Mouse (Mus musculus) forebrain, embryonic 14.5 days (tissue): ENCODE data around the gene Tesc. TPM values are rescaled to one million over a fixed set of nuclear protein-coding genes. Genes with fewer than 3 reads are reported as not detected.

Experiments
- ATAC-seq: fragments of 200-750 bp; cut with Nextera tagmentation; 2 replicates; pipeline ENCODE4 v1.8.0; 2017; ENCODE audit warnings: mild to moderate bottlenecking, moderate library complexity
- DNase-seq: peaks from one replicate; pipeline ENCODE4 v3.0.0-alpha.2; 2015; ENCODE audit warnings: low spot score
- H3K27ac ChIP-seq: fragments of 300-500 bp; sonication (generic); 2 replicates; pipeline ENCODE4 v1.5.1; 2014; ENCODE audit warnings: low read depth, mild to moderate bottlenecking, control low read depth, low read length, moderate library complexity
- H3K27me3 ChIP-seq: fragments of 300-500 bp; sonication (generic); replicated peaks from 2 replicates; pipeline ENCODE4 v1.6.1; 2014; ENCODE audit warnings: low read length, control low read depth, mixed read lengths; ENCODE audit not compliant: control insufficient read depth, insufficient read depth
- H3K36me3 ChIP-seq: fragments of 300-500 bp; sonication (generic); 2 replicates; pipeline ENCODE4 v1.6.1; 2014; ENCODE audit warnings: low read length, control low read depth; ENCODE audit not compliant: control insufficient read depth, insufficient read depth
- H3K4me1 ChIP-seq: fragments of 300-500 bp; sonication (generic); 2 replicates; pipeline ENCODE4 v1.6.1; 2014; ENCODE audit warnings: antibody characterized with exemption, low read length, control low read depth; ENCODE audit not compliant: control insufficient read depth, insufficient read depth
- H3K4me2 ChIP-seq: fragments of 300-500 bp; sonication (generic); 2 replicates; pipeline ENCODE4 v1.6.1; 2014; ENCODE audit warnings: mild to moderate bottlenecking, control low read depth, low read length
- H3K4me3 ChIP-seq: fragments of 300-500 bp; sonication (generic); 2 replicates; pipeline ENCODE4 v1.5.1; 2014; ENCODE audit warnings: low read depth, low read length, control low read depth
- H3K9ac ChIP-seq: fragments of 300-500 bp; sonication (generic); 2 replicates; pipeline ENCODE4 v1.6.1; 2014; ENCODE audit warnings: mild to moderate bottlenecking, low read length, control low read depth, moderate library complexity
- H3K9me3 ChIP-seq: fragments of 300-500 bp; sonication (generic); replicated peaks from 2 replicates; pipeline ENCODE4 v1.6.1; 2016; ENCODE audit warnings: low read length, control low read depth, mixed read lengths; ENCODE audit not compliant: control insufficient read depth
- WGBS: fragments of 180-500 bp; shearing (Covaris S2); extraction: QIAGEN DNeasy Blood & Tissue Kit; methylation state at CpG from one replicate; pipeline ENCODE4 v1.1.7; 2014; 5-methylcytosine and 5-hydroxymethylcytosine counted together
- polyA plus RNA-seq: library from polyadenylated mRNA; unstranded; fragments of >200 nt; fragmentation: Nextera tagmentation; extraction: Ambion mirVana; gene quantifications from 2 replicates; pipeline ENCODE4 v1.2.1, GENCODE M21; 2014

Tesc gene
- polyA plus RNA-seq, 1 experiment from 2014 or later, result 8.0 TPM

DNA sequence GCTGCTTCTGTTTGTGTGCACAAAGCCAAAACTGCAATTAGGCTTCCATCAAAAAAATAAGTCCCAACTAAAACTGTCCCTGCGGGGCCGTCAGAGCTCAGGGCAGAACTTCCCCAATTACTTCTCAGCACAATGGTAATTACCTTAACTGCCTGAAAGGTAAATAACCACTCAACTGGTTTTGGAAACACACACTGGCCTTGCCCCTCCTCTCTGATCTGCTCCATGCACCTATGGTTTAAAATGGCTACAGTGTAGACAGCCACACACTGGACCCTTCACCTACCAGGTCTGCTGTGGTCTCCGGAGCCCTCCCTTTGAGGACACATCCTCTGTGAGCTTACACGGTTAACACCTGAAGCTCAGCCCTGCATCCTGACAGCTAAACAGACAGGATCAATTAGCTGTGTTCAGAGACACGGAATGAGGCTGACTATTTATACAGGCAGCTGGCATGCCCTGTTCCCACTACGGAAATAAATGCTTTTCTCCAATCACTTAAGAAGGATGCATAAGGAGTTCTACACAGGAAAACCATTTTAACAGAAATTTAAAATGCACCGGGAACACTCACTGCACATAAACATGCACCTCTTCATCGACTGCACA lies 72.4 kb downstream of the Tesc start:
- Histone ChIP-seq H3K27ac (peak overlapping the region; percentile 44; the same call in 1 of the 2 replicates), H3K9me3 (no peaks in the 10 kb centered on the region), H3K27me3 (no peaks in the 10 kb centered on the region), H3K4me3 (no peak overlapping the region), H3K4me2 (no peak overlapping the region), H3K4me1 (peaks cover 22% of the 10 kb centered on the region), H3K9ac (peak overlapping the region; percentile 8; the same call in 1 of the 2 replicates), H3K36me3 (peaks cover 7% of the 10 kb centered on the region; the same call in 1 of the 2 replicates)
- ATAC-seq (peak; percentile 40), DNase-seq (no peak)
- 46% methylated on average over 8 of the region's 8 CpGs for WGBS

- Histone ChIP-seq H3K4me2 (no peak overlapping the region), H3K27me3 (no peaks in the 10 kb centered on the region), H3K4me3 (no peak overlapping the region), H3K36me3 (peaks cover 22% of the 10 kb centered on the region), H3K4me1 (peaks cover 31% of the 10 kb centered on the region), H3K27ac (no peak overlapping the region), H3K9me3 (no peaks in the 10 kb centered on the region), H3K9ac (no peak overlapping the region)
- DNase-seq (no peak), ATAC-seq (no peak)
- 88% methylated on average over 8 of the region's 8 CpGs for WGBS
Observed at GRCm38 (mm10) chr5:118105536-118105935, 78.0 kb downstream of the Tesc start.

GRCm38 (mm10) chr5:118106667-118107066 lies 79.1 kb downstream of the Tesc start:
- Histone ChIP-seq H3K27me3 (no peaks in the 10 kb centered on the region), H3K9me3 (no peaks in the 10 kb centered on the region), H3K9ac (no peak overlapping the region), H3K4me3 (no peak overlapping the region), H3K4me1 (peaks cover 26% of the 10 kb centered on the region), H3K27ac (no peak overlapping the region; the same call in 1 of the 2 replicates), H3K36me3 (peaks cover 31% of the 10 kb centered on the region), H3K4me2 (no peak overlapping the region)
- WGBS, result 83% methylated on average over 10 of the region's 10 CpGs
- ATAC-seq (no peak), DNase-seq (no peak)

DNA sequence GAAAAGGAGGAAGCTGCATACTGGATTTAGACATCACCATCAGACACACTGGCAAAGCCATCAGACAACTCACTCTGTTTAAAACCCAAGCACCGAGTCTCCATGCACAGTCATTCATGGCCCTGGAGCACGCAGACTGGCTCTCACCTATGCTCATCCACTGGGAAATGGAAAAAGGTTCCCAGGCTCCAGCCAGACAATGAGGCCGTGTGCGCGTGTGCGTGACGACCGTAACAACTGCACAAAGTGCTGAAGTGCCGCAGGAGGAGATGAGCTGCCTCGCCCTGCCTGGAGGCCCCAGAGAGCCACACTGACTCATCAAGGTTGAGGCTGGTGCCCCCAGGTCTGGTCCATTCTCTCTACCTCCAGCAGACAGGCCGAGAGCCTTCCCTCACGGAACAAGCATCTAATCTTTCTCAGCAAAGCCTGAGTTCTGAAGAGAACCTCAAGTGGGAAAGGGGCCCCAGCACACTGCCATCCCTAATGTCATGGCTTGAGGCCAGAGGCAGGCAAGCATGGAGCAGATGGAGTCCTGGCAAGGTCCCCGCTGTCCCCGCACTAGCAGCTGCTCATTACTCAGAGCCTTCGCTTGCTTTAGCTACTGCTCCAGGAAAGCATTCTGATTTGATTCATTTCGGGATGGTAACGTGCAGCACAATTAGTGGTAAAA lies 80.7 kb downstream of the Tesc start:
- no peak overlapping the region for H3K4me3 ChIP-seq
- no peaks in the 10 kb centered on the region for H3K9me3 ChIP-seq
- peak overlapping the region; percentile 24; the same call in 1 of the 2 replicates for H3K4me2 ChIP-seq
- peak overlapping the region; percentile 17; the same call in 1 of the 2 replicates for H3K9ac ChIP-seq
- H3K36me3 ChIP-seq, result peaks cover 33% of the 10 kb centered on the region
- peak overlapping the region; percentile 89 for H3K27ac ChIP-seq
- no peaks in the 10 kb centered on the region for H3K27me3 ChIP-seq
- peak; percentile 89 for DNase-seq
- H3K4me1 ChIP-seq, result peaks cover 29% of the 10 kb centered on the region
- WGBS, result 47% methylated on average over 17 of the region's 17 CpGs
- peak; percentile 86 for ATAC-seq

GRCm38 (mm10) chr5:118108794-118109440 lies 81.4 kb downstream of the Tesc start:
- no peaks in the 10 kb centered on the region for H3K27me3 ChIP-seq
- H3K4me3 ChIP-seq, result no peak overlapping the region
- ATAC-seq (peak; percentile 50), DNase-seq (no peak)
- H3K36me3 ChIP-seq, result peaks cover 33% of the 10 kb centered on the region
- 62% methylated on average over 7 of the region's 7 CpGs for WGBS
- H3K9me3 ChIP-seq, result no peaks in the 10 kb centered on the region
- peak overlapping the region; percentile 89 for H3K27ac ChIP-seq
- H3K4me2 ChIP-seq, result peak overlapping the region; percentile 24; the same call in 1 of the 2 replicates
- peak overlapping the region; percentile 17; the same call in 1 of the 2 replicates for H3K9ac ChIP-seq
- peaks cover 30% of the 10 kb centered on the region for H3K4me1 ChIP-seq

Other genes starting within 250 kb of the Tesc start
- 3.0 and 4.3 TPM in 2 replicates for gene Nos1, start 246.7 kb upstream of the Tesc start, polyA plus RNA-seq
- 109 and 147 TPM in 2 replicates for gene Fbxo21, start 51.0 kb upstream of the Tesc start, polyA plus RNA-seq
- 17.1 and 19.5 TPM in 2 replicates for gene Fbxw8, start 127.7 kb downstream of the Tesc start, polyA plus RNA-seq
- gene Hrk, start 136.9 kb downstream of the Tesc start, polyA plus RNA-seq, result 1.1 and 1.7 TPM in 2 replicates
- gene Rnft2, start 217.4 kb downstream of the Tesc start, polyA plus RNA-seq, result 10.7 and 11.3 TPM in 2 replicates
- gene 2410131K14Rik, start 217.5 kb downstream of the Tesc start, polyA plus RNA-seq, result 14.6 and 17.1 TPM in 2 replicates